Mouse (Mus musculus) common myeloid progenitor, adult 5-6 weeks (primary cell): Measurements from ENCODE around the gene Gm6993. TPM values are rescaled to one million over a fixed set of nuclear protein-coding genes. Genes with fewer than 3 reads are reported as not detected.

ENCODE experiments used
- ATAC-seq: replicated peaks from 2 replicates; pipeline ENCODE4 v1.8.0; 2016; ENCODE audit warnings: low read depth, mild to moderate bottlenecking, moderate TSS enrichment, inconsistent platforms; ENCODE audit not compliant: poor library complexity, severe bottlenecking
- total RNA-seq: library from RNA; stranded (forward); fragments of 200-1000, 187-1606 nt; gene quantifications from 2 replicates; pipeline ENCODE4 v1.2.3, GENCODE M21; 2017

Gm6993 gene
- total RNA-seq: not detected in 2 replicates

DNA sequence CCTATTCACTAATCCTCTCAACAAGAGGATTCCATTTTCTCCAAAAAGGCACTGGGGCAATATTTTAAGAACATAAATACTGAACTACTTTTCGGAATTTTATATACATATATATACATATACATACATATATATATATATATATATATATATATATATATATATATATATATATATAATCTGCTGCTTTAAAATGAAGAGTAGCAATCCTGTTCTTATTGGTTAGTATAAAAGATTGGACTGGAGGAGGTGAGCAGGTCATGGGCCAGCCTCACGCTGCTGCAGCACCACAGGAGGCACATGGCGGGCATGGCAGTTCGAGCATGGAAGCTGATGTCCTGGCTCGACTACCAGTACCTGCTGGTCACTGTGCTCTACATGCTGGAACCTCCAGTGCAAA is at the start of gene Gm6993:
Gene Gm6993, plus strand, starts transcription at position 301 of the 400 bp plus-strand sequence.
- no peak for ATAC-seq

DNA sequence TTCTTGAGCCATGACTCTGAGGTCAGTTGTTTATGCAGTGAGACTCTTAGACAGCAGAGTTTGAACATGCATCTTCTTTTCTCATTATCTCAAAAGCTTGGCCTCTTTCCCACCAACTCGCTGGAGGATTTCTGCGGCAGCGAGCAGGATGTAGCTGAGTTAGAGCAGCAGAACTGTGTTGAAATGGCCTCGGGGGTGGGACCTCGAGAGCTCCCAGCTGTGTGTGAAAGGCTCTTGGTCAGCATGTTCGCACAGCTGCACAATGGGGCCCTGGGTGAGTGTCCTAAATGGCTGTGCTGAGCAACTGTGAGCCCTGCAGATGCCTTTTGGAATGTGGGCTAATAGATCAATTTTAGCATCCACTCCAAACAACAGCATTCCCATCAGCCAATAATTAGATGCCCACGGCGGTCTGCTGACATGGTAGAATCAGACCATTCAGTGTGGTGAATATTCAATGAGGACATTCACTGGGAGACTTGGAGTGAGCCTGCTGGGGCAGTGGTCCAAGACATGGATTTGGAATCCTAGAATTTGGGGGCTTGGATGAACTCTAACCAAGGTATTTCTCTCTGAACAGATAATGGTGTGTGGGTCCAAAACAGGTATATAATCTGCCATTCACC is 49.1 kb upstream of the Gm6993 start:
- ATAC-seq: no peak

DNA sequence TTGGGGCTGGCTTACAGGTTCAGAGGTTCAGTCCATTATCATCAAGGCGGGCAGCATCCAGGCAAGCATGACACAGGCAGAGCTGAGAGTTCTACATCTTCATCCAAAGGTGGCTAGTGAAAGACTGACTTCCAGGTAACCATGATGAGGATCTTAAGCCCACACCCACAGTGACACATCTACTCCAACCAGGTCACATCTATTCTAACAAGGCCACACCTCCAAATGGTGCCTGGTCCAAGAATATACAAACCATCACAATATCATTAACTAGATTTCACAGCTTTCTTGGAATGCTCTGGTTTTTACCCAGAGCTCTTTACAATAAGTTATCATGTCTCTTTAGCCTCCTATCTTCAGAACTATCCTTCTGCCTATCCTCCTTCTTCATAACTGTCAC is 38.1 kb upstream of the Gm6993 start:
- ATAC-seq: no peak

DNA sequence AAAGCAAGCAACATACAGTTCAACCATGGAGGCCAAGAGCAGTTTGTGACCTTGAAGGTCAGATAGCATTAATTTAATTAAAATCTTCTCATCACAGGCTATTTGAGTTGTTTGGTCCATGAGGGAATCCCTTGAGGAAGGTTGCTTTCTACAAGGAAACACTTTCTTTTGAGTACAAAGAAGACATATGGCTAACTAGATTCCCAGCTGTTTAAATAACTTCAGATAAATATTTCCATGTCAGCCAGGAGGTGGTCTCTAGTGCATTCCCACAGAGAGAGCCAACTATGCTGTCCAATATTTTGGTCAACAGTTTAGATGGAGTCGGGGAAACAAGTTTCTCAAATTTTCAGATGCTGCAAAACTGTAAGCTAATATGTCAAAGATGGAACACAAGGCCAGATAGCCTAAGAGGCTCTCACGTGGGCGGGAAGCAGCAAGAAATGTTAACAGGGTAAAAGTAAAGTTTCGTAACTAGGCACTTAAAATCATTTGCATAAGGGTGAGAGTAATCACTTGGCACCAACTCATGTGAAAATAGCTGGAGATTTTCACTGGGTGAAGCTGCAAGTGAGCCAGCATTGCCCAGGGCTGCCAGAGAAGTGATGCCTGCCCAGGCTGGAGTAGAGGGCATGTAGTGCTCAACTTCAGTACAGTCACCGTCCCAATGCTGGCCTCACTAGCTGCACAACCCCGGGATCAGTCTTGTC is 36.7 kb upstream of the Gm6993 start:
- ATAC-seq: no peak

DNA sequence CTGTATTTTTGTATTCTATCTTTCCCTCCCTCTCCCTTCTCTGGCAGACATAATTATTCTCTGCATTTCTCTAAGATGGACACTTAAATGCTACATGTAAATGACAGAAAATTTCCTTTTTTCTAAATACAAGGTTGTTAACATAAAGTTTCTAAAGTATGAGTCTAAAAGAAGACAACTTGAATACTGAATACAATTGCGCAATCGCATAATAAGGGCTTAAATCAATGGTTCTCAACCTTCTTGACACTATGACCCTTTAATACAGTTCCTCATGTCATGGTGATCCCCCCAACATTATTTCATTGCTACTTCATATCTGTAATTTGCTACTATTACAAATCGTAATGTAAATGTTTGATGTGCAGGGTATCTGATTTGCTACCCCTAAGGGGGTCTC is 35.7 kb upstream of the Gm6993 start:
- ATAC-seq: no peak

DNA sequence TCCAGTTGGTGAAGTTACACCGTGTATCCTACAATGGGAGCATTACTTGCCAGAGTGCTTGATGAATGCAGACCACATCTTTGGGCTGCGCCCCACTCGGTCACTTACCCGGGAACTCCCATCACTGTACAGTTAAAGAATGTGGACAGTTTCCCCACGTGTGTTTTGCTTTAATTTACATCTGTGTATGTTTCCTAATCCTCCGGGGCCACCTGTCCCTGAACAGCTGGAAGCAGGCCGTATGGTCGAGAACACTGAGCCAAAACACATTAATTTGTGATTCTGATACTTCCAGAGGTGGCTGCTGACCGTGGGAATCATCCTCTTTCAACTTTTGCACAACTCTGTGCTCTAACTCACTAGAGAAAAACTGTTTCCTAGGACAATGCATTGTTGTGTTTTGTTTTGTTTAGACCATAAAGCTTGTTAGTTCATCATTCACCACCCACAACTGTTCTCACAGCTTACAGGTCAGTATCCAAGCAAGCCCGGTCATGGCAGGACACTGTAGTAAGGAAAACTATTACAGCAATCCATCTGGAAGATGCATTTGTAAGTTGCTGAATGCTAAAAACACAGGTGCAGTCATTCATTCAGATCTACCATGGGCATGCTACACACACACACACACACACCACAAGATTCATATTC is 34.5 kb upstream of the Gm6993 start:
- ATAC-seq: no peak

DNA sequence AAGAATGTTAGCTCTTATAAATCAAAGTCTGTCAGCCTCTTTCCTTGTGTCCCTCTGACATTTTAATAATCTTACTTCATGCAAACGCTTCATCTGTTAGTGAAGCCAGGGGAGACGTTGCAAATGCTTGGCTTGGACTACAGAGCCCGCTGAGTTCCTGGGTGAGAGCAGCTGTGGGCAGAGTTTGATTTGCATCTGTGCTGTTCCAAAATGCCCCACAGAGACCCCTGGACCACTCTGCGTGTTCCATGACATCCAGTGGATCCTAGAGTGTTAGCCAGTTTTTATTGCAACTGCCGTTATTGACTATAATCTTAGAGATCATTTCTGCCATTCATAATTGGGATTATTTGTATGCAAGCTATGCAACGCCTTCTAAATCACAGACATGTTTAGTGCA is 31.8 kb upstream of the Gm6993 start:
- ATAC-seq: no peak

DNA sequence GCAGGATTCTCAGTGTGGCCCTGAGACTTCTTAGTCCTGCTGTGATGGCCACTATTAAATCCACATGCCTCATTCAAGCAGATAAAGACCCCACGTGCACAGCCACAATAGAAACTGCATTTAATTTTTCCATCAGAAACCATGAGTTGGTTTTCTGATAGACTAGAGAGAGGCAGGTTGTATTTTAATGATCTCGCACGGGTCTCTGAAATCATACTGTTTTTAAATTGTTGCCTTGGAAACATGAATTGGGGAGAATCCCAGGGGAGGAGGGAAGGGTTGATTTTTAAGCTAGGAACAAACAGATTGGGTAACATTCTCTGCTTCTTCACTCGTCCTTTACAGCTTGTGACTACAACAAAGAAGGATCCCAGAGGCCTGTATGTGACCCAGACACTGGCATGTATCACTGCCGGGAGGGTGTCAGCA is 31.2 kb upstream of the Gm6993 start:
- ATAC-seq: no peak

DNA sequence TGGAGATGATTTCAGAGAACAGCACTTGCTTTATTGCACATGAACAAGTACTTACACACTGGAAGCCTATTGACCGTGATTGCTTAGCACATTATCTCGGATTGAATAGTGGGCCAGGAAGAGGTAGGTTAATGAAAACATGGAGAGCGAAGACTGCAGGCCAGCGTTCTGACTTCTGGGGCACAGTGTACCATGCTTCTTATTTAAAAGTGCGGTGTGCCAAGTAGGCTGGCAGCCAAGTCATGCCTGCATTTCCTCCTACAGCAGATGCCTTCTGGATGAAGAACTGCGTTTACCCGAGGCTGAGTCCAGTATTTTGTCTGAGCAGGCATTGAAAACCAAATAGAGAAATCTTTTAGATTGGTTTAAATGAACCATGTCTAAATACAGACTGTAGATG is 27.0 kb upstream of the Gm6993 start:
- no peak for ATAC-seq

DNA sequence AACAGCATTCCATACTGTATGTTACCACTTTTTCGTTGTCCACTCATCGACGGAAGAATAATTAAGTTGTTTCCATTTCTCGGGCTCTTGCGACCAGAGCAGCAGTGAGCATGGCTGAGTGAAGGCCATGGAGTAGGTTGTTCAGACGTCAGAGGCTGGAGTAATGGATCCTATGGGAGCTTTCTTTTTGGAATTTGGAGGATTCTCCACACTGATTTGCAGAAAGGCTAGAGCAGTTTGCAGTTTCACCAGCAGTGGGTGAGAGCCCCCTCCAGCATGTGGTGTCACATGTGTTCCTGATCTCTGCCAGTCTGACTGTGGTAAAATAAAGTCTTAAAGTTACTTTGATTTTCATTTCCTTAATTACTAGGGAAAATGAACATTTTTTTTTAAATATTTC is 25.6 kb upstream of the Gm6993 start:
- ATAC-seq: no peak

DNA sequence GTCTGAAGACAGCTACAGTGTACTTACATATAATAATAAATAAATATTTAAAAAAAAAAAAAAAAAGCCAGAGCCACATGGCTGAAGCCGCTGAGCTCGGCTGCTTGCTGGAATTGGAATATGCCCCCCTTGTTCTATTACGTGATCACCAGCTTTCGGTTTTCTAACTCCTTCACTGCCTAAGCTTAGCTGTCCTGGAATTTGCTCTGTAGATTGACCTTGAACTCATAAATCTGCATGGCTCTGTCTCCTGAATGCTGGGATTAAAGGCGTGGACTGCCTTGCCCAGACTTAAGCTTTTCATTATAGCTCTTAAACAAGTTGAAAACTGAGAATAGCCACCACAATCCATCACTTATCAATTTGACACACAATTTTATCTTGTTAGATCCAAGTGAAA is 23.3 kb upstream of the Gm6993 start:
- no peak for ATAC-seq

DNA sequence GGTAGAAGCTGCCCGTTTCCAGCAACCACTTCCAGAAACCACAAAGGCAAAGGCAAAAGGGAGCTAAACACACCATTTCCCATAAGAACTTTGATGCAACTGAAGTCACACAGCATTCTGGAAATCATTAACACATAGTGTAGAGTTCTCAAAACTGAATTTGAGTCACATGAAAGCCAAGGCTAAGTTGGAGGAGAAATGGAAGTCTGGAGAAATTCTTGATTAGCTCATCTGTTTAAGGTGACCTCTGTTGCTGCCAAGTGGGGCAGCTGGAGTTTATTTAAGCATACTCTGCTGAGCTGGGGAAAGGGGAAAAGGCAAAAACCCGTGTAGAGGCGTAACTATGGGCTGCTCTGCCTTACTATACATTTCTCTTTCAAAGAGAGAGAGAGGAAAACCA is 21.8 kb upstream of the Gm6993 start:
- ATAC-seq: no peak

DNA sequence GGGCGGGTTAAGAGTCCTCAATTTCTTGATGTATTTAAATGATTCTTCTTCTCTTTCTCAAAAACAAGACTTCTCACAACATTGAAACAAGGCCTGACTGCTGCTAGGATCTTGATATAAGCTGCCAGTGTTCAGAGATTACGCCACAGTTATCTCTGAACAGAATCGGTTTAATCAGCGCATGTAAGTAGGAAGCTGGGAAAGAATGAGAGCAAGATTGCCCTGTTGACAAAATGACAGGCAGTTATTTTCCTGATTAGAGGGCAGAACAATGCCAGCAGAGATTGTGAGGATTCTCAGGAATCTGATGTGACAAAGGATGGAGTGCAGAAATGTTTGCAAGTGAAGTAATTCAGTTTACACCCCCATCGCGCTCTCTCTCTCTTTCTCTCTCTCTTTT is 19.0 kb upstream of the Gm6993 start:
- ATAC-seq: no peak

DNA sequence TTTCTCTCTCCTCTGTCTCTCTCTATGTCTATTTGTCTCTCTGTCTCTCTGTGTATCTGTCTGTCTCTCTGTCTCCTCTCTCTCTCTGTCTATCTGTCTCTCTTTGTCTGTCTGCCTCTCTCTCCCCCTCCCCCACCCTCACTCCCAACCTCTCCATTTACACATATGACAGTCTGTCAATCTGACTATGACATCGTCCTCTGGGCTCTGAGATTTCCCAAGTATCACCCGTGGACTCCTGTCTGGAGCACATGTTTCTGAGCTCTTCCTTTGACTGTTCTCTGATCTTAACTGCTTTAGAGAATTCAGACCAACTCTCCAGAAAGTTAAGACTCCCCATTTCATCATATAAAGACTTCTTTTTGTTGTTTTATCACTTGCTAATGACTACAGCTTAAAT is 18.3 kb upstream of the Gm6993 start:
- no peak for ATAC-seq

DNA sequence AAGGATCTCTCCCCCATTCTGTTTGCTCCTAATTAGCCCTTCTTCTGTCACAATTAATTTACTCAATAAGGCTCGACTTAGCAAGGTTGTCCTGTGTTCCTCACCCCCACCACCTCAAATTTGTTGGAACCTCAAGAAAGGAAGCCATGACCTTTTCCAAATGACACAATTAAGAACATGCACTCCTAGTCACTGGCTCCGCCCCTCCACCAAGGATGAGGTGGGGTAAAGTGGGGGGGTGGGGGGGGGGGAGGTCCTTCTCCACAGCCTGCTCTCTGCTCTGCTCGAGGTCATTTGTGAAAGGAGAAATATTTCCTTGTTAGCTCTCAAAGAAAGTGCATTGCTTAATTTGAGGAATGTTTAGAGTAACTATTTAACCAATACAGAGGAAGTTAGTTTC is 17.8 kb upstream of the Gm6993 start:
- no peak for ATAC-seq

DNA sequence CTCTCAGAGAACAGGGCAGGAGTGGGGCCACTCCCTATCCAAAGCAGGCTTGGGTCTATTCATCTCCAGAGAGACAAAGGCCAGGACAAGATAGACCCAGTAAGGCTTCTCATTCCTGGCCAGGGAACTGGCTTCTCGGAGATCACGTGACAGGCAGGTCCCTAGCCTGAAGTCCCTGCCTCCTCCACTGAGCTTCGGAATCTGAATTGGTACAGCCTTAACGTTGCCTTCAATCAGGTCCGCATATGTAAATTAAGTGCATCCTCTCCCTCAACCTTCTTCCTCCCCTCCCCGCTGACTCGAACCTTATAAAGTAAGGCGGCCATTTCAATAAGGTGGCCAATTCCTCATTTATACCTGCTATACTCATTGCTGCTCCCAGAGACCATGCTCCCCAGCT is 15.1 kb upstream of the Gm6993 start:
- no peak for ATAC-seq

DNA sequence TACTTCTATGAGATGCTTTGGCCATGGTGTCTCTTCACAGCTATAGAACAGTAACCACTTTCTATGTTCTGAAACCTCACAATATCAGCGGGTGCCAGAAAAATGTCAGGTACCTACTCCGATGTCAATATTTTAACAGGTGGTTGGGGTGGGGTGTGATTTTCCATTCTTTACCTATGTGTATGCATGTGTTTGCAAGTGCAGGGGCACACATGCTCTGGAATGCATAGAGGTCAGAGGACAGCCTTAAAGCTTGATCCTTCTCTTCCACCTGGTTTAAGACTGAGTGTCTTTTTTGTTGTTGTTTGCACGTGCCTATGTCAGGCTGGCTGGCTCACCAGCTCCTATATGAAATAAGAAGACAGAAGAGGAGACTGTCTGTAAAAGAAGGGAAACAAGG is 13.4 kb upstream of the Gm6993 start:
- no peak for ATAC-seq

DNA sequence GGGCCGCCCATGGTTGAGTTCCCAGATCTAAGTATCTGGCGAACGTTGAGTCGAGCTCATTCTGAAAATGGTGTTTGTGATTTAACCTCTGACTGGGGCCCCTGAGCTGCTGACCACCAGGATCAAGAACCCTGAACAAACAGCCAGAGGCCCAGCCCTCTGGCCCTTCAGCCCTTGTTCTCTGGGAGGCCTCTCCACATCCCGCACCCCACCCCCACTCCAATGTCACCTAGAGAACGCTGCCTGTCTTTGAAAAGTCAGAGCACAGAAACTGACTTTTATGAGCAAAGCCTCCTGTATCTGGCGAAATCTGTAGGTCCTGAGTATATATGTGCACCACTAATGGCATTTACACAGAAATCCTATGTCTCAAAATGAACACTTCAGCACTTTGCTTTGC is 11.7 kb upstream of the Gm6993 start:
- ATAC-seq: no peak

DNA sequence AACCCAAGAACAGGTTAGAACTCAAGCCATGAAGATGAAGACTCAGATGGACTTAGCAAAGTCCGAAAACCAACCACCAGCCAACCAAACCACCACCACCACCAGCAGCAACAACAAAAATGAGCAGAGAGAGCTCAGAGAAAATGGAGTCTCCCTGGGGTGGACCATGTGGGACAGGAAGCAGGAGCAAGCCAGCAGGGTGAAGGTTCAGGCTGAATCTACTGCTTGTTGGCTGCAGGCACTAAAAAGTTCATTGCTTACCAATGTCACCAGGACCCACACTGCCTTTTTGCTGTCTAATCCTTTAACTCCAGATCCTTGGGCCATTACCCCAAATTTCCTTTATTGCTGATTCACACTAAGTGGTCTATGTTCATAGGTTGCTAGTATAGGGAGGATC is 7.9 kb upstream of the Gm6993 start:
- ATAC-seq: no peak

DNA sequence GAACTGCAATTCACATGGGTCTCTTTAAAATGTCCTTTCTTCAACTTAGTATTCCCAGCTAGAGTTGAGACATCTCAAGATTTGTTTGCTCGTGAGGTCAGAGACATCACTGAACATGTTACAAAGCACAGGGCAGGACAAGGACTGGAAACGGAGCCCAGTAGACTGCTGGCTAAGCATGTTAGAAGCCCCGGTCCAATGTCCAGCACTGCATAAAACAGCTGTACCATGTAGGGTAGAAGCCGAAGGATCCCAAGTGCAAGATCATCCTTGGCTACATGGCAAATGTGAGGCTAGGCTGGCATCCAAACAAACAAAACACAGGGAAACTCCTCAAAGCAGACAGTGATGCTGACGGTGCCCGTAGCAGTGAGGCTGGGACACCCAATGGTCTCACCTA is 5.6 kb upstream of the Gm6993 start:
- ATAC-seq: no peak

DNA sequence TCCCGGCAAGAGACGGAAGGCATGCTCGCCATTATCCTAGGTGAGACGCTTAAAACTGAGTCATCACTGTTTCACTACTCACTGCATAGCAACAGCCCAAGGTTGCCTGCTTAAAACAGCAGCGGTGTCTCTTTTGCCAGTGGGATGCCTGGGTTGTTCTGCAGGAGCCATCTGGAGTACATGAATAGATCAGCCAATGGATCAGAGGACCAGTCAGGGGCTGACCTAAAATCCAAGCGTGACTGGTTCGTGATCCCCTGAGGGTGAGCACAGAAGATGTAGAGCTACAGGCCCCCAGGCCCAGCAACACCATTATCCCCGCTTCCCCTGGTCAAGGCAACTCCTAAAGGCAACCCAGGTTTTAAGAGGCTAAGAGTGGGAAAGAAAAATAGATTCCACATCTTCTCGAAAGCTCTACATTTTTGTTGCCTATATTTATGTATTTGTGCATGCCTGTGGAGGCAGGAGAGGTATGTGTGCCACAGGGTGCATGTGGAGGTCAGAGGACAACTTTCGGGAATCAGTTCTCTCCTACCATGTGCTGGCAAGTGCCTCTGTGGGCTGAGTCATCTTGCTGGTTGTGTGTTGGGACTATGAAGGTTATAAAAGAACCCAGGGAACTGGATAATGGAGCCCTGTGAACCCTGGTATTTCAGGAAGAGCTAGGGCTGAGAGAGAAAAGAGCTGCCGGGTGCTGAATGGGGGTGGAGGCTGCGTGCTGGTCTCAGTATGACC is 3.5 kb upstream of the Gm6993 start:
- ATAC-seq: no peak
